Mouse (Mus musculus) liver, embryonic 14.5 days (tissue): Measurements from ENCODE around the gene Plscr3. TPM values are rescaled to one million over a fixed set of nuclear protein-coding genes. Genes with fewer than 3 reads are reported as not detected.

ENCODE experiments used
- ATAC-seq: fragments of 200-750 bp; cut with Nextera tagmentation; 2 replicates; pipeline ENCODE4 v1.8.0; 2017; ENCODE audit warnings: moderate number of reproducible peaks, mild to moderate bottlenecking, moderate library complexity; ENCODE audit not compliant: insufficient read depth
- DNase-seq, 3 experiments: peaks; one replicate each; pipeline ENCODE4 v3.0.0-alpha.2; 2012 to 2013; ENCODE audit warnings: low read depth in 3 of 3, low spot score in 3 of 3
- H3K27ac ChIP-seq: fragments of 300-500 bp; sonication (generic); 2 replicates; pipeline ENCODE4 v1.5.1; 2014; ENCODE audit warnings: moderate library complexity, mild to moderate bottlenecking, control low read depth, inconsistent platforms
- H3K27me3 ChIP-seq: fragments of 300-500 bp; sonication (generic); 2 replicates; pipeline ENCODE4 v1.6.1; 2014; ENCODE audit warnings: mild to moderate bottlenecking, low read length, moderate library complexity; ENCODE audit not compliant: control insufficient read depth, insufficient read depth
- H3K36me3 ChIP-seq: fragments of 300-500 bp; sonication (generic); replicated peaks from 2 replicates; pipeline ENCODE4 v1.6.1; 2014; ENCODE audit warnings: low read depth; ENCODE audit not compliant: control insufficient read depth, insufficient read depth
- H3K4me1 ChIP-seq, 2 experiments: fragments of 200-500 bp in 1 of 2; fragments of 300-500 bp in 1 of 2; sonication (generic) in 1 of 2; replicated peaks; 2 replicates each; pipeline ENCODE4 v1.6.1; 2012 to 2014; ENCODE audit warnings: antibody characterized with exemption in 1 of 2, inconsistent platforms in 1 of 2, low read length in 1 of 2; ENCODE audit not compliant: control insufficient read depth in 2 of 2, insufficient read depth in 2 of 2
- H3K4me2 ChIP-seq: fragments of 300-500 bp; sonication (generic); 2 replicates; pipeline ENCODE4 v1.6.1; 2014; ENCODE audit warnings: low read depth, mild to moderate bottlenecking, control low read depth, moderate library complexity
- H3K4me3 ChIP-seq, 2 experiments: fragments of 200-500 bp in 1 of 2; fragments of 300-500 bp in 1 of 2; sonication (generic) in 1 of 2; 2 replicates each; pipeline ENCODE4 v1.5.1; 2012 to 2014; ENCODE audit warnings: low read depth in 2 of 2, low read length in 2 of 2, mild to moderate bottlenecking in 2 of 2, control low read depth in 1 of 2, inconsistent platforms in 1 of 2, moderate library complexity in 1 of 2; ENCODE audit not compliant: insufficient read depth in 1 of 2
- H3K9ac ChIP-seq: fragments of 300-500 bp; sonication (generic); replicated peaks from 2 replicates; pipeline ENCODE4 v1.6.1; 2014; ENCODE audit warnings: mild to moderate bottlenecking, control low read depth, moderate library complexity
- H3K9me3 ChIP-seq: fragments of 300-500 bp; sonication (generic); 2 replicates; pipeline ENCODE4 v1.6.1; 2016; ENCODE audit warnings: low read length, mixed read lengths; ENCODE audit not compliant: control insufficient read depth
- CTCF ChIP-seq: IDR thresholded peaks from 2 replicates; pipeline ENCODE4 v1.5.1; 2016; ENCODE audit warnings: antibody characterized with exemption, low read depth, control low read depth
- EP300 ChIP-seq: IDR thresholded peaks from 2 replicates; pipeline ENCODE4 v1.6.1; 2016; ENCODE audit warnings: antibody characterized with exemption, low read depth
- WGBS: fragments of 180-500 bp; shearing (Covaris S2); extraction: QIAGEN DNeasy Blood & Tissue Kit; methylation state at CpG from one replicate; pipeline ENCODE4 v1.1.7; 2014; ENCODE audit not compliant: insufficient replicate concordance; 5-methylcytosine and 5-hydroxymethylcytosine counted together
- polyA plus RNA-seq, 2 experiments: library from polyadenylated mRNA; depleted of rRNA in 1 of 2; stranded (reverse) in 1 of 2; unstranded in 1 of 2; fragments of >200 nt; fragmentation: Nextera tagmentation in 1 of 2; extraction: Ambion mirVana in 1 of 2; gene quantifications; 2 replicates each; pipeline versions ENCODE4 v1.2.1 to v1.2.3; 2012 to 2014

Plscr3 gene
- polyA plus RNA-seq, 2 experiments: 18.0 to 22.8 TPM

DNA sequence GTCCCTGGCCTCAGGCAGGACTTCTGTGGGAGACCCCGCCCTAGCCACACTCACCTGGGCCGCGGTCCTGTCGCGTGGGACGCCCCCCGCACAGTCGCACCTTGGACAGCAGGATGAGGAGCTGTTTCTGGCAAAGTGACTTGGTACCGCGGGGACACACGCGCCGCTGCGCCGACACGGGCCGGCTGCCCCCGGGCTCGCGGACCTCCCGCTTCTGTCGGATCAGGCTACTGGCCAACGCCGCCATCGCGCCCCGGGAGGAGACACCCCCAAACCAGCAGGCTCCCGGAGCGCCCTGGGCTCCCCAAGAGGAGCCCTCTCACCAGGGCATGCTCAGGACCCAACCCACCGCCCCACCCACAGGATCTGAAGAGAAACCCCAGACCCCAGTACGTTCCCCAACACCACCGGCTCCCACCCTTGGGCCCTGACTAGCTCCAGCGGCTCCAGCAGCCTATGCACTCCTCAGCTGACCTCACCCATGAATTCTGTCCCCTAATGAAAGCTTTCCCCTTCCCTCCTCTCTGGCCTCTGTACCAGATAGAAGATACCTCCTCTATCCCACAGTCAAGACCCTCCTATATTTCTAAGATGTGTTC is 44.7 kb upstream of the Plscr3 start, which contains the start of gene Fgf11:
Gene Fgf11, minus strand, starts transcription at position 479 of the 599 bp plus-strand sequence.
- Histone ChIP-seq H3K9me3 (no peaks in the 10 kb centered on the region), H3K4me1 (peaks cover 0 to 2% of the 10 kb centered on the region in 2 experiments; a peak in 2 of 4 replicates)
- WGBS: 3% methylated on average over 31 of the region's 33 CpGs

DNA sequence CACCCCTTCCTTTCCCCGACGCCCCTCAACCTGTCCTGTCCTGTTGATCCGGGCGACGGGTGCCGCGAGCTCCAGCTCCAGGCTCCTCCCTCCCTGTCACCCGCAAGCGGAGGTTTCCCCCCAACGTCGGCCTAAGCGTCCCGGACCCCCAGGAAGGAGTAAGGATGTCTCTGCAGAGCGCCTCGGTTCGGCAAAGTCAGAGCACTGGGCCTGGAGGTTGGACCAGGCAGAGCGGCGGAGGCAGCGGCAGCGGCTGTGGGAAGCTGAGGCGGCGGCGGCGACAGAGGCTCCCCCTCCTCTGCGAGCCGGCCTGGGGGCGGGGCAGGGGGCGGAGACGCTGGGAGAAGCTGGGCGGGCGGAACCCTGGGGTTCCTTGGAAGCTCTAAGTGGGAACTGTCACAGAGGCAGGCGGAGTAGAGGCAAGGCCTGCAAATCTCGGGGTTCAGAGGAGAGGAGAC is 43.5 kb upstream of the Plscr3 start:
- ATAC-seq (no peak), DNase-seq (no peak)
- TF ChIP-seq CTCF: no peak
- no peak for TF ChIP-seq EP300
- H3K4me2 ChIP-seq: peak overlapping the region; percentile 65
- peaks cover 88% of the 10 kb centered on the region for H3K27me3 ChIP-seq
- no peak overlapping the region for H3K9ac ChIP-seq
- under 1% methylated on average over 33 of the region's 33 CpGs for WGBS
- H3K27ac ChIP-seq: no peak overlapping the region
- peaks cover 0 to 2% of the 10 kb centered on the region in 2 experiments; a peak in 2 of 4 replicates for H3K4me1 ChIP-seq
- no peaks in the 10 kb centered on the region for H3K36me3 ChIP-seq
- H3K4me3 ChIP-seq: peak overlapping the region; percentile 28 to 50
- H3K9me3 ChIP-seq: no peaks in the 10 kb centered on the region

More for the DNA sequence above, 44.7 kb upstream of the Plscr3 start, which contains the start of gene Fgf11:
- ATAC-seq: no peak
- no peak within 1 kb of the TSS for H3K27ac ChIP-seq
- H3K4me3 ChIP-seq: peak within 1 kb of the TSS; percentile 28 to 50
- no peak for DNase-seq
- H3K27me3 ChIP-seq: peaks cover 95% of the 10 kb centered on the region
- no peaks in the 10 kb centered on the region for H3K36me3 ChIP-seq
- no peak within 1 kb of the TSS for H3K9ac ChIP-seq
- H3K4me2 ChIP-seq: peak within 1 kb of the TSS; percentile 65
- no peak for TF ChIP-seq EP300
- TF ChIP-seq CTCF: no peak

DNA sequence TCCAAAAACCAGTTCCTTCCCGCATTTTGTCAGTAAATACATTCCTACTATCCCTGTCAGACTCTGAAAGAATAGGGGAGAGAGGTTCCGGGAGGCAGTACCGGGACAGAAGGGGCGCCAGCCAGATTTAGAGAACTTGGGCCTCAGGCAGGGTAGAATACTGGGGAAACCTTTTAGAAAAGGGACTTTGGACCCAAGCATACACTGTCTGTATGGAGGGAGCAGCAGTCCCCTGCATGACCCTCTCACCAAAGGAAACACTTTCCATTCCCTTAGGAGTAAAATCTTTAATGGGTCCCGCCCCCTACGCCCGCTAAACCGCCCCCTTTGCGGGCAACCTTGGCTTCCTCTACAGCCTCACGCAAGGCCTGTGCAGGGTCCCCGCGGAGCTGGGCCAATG is 42.8 kb upstream of the Plscr3 start:
- Histone ChIP-seq H3K4me1 (peaks cover 0 to 2% of the 10 kb centered on the region in 2 experiments; a peak in 2 of 4 replicates), H3K27ac (no peak overlapping the region), H3K9ac (no peak overlapping the region), H3K27me3 (peaks cover 81% of the 10 kb centered on the region), H3K4me3 (peak overlapping the region; percentile 4 to 50; a peak in 2 of 4 replicates), H3K4me2 (peak overlapping the region; percentile 65), H3K9me3 (no peaks in the 10 kb centered on the region), H3K36me3 (no peaks in the 10 kb centered on the region)
- TF ChIP-seq EP300: no peak
- no peak for TF ChIP-seq CTCF
- ATAC-seq: peak; percentile 41
- 4% methylated on average over 12 of the region's 12 CpGs for WGBS
- no peak for DNase-seq

DNA sequence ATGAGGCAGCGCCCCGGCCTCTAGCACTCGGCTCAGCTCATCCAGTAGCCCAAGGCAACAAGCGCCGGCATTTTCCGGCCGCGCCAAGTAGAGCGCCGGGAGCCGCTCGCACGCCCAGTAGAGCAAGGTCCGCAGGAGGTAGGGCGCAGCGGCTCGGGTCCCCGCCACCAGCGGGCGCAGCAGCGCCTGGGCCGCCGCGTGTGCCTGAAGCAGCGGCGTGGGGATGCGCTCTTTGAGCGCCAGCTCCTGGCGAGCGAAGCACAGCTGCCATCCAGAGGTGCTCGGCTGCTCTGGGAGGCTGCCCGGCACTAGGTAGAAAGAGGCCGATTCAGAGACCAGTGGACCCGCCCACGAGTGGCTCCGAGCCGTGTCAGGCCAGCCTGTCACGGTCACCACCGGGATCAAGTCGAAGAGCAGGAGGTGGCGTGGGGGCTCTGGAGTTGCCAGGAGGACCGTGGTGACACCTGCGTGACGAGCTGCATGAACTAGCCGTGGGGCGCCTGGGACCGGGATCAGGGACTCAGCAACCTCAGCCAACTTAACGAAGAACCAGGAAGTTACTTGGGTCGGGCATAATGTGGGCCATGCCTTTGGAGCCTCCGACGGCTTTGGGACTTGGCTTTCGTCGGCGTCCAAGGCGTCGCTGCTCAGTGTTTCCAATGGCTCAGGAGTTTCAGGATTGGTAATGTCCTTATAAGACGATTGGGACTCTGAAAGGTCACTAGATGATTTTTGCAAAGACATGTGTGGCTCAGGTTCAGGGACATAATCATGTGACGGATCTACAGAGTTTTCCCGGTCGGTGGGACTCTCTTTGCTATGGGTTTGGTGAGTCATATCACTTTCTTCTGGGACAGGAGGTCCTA is 42.2 kb upstream of the Plscr3 start:
- H3K36me3 ChIP-seq: no peaks in the 10 kb centered on the region
- TF ChIP-seq EP300: no peak
- TF ChIP-seq CTCF: peak; percentile 59
- DNase-seq (peak; percentile 22 to 32 (median 26)), ATAC-seq (peak; percentile 75)
- H3K27me3 ChIP-seq: peaks cover 77% of the 10 kb centered on the region
- 1% methylated on average over 60 of the region's 60 CpGs for WGBS
- peaks cover 0 to 2% of the 10 kb centered on the region in 2 experiments; a peak in 2 of 4 replicates for H3K4me1 ChIP-seq
- no peaks in the 10 kb centered on the region for H3K9me3 ChIP-seq
- H3K27ac ChIP-seq: no peak overlapping the region
- H3K4me2 ChIP-seq: peak overlapping the region; percentile 65
- peak overlapping the region; percentile 6 to 50; a peak in 3 of 4 replicates for H3K4me3 ChIP-seq
- no peak overlapping the region for H3K9ac ChIP-seq

DNA sequence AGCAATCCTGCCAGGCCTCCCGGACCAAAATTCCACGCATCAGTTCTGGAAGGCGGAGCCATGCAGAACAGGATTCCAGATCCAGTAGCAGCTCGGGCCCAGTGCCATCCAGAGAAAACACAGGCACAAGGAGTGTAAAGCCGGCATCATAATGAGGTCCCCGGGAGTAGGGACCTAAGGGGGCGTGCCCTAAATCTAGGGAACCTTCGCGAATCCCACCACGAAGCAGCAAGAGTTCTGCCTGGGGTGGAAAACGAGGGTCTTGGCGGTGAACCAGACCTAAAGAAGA is 41.6 kb upstream of the Plscr3 start:
- 20% methylated on average over 12 of the region's 12 CpGs for WGBS
- Histone ChIP-seq H3K4me2 (peak overlapping the region; percentile 65), H3K9ac (no peak overlapping the region), H3K27ac (no peak overlapping the region), H3K36me3 (no peaks in the 10 kb centered on the region), H3K27me3 (peaks cover 71% of the 10 kb centered on the region), H3K4me1 (no peaks in the 10 kb centered on the region; a peak in 2 of 4 replicates), H3K4me3 (no peak overlapping the region), H3K9me3 (no peaks in the 10 kb centered on the region)
- DNase-seq: no peak
- no peak for ATAC-seq
- TF ChIP-seq CTCF: no peak
- no peak for TF ChIP-seq EP300
